Mouse (Mus musculus) megakaryocyte, embryonic 14.5 days (primary cell): ENCODE measurements around the gene Als2cr12. TPM values are rescaled to one million over a fixed set of nuclear protein-coding genes. Genes with fewer than 3 reads are reported as not detected.
"Not testable (repeated sequence)": the region's sequence is repeated elsewhere in the genome, so short reads cannot be mapped to it uniquely, and the experiment has no call there.

ENCODE experiments used
- H3K27me3 ChIP-seq: replicated peaks from 2 replicates; pipeline ENCODE3; 2012; ENCODE audit warnings: inconsistent platforms
- H3K36me3 ChIP-seq: replicated peaks from 2 replicates; pipeline ENCODE3; 2012; ENCODE audit warnings: low read length, inconsistent platforms, mixed read lengths
- H3K4me1 ChIP-seq: 2 replicates; pipeline ENCODE4 v1.6.1; 2012; ENCODE audit warnings: inconsistent platforms
- H3K4me3 ChIP-seq: replicated peaks from 2 replicates; pipeline ENCODE3; 2012; ENCODE audit warnings: moderate library complexity, mild to moderate bottlenecking, inconsistent platforms
- H3K9me3 ChIP-seq: 2 replicates; pipeline ENCODE4 v1.6.1; 2012; ENCODE audit warnings: inconsistent platforms
- FLI1 ChIP-seq: IDR thresholded peaks from 2 replicates; pipeline ENCODE4 v1.6.1; 2012; ENCODE audit warnings: low read length, inconsistent platforms, mixed read lengths
- GATA1 ChIP-seq: IDR thresholded peaks from 3 replicates; pipeline ENCODE4 v1.6.1; 2012; ENCODE audit warnings: mixed read lengths, low read length, inconsistent platforms, borderline replicate concordance
- polyA plus RNA-seq: library from polyadenylated mRNA; stranded (reverse); fragments of >175 nt; gene quantifications from 2 replicates; pipeline ENCODE4 v1.2.3, GENCODE M21; 2012; ENCODE audit warnings: low replicate concordance; ENCODE audit not compliant: insufficient read depth

The Als2cr12 gene
- not detected in 2 replicates for polyA plus RNA-seq

GRCm38 (mm10) chr1:58695810-58696209, at the start of gene Als2cr12:
TSS of gene Als2cr12 (minus strand) at chr1:58695989.
- not testable (repeated sequence) for H3K9me3 ChIP-seq, H3K27me3 ChIP-seq, H3K4me3 ChIP-seq, H3K36me3 ChIP-seq
- peaks cover 12% of the 10 kb centered on the region for H3K4me1 ChIP-seq

GRCm38 (mm10) chr1:58744645-58745044, 48.9 kb upstream of the Als2cr12 start:
- Histone ChIP-seq H3K27me3 (no peaks in the 10 kb centered on the region), H3K36me3 (peaks cover 98% of the 10 kb centered on the region), H3K9me3 (no peaks in the 10 kb centered on the region), H3K4me3 (no peak overlapping the region), H3K4me1 (peaks cover 55% of the 10 kb centered on the region)
- TF ChIP-seq GATA1 (no peak), FLI1 (no peak)

- Histone ChIP-seq H3K4me3 (peak overlapping the region; percentile 77), H3K36me3 (peaks cover 99% of the 10 kb centered on the region), H3K27me3 (no peaks in the 10 kb centered on the region), H3K9me3 (no peaks in the 10 kb centered on the region), H3K4me1 (peaks cover 61% of the 10 kb centered on the region)
- no peak for TF ChIP-seq FLI1
- no peak for TF ChIP-seq GATA1
Observed at GRCm38 (mm10) chr1:58743252-58743651, 47.5 kb upstream of the Als2cr12 start.

GRCm38 (mm10) chr1:58742571-58743021, 46.8 kb upstream of the Als2cr12 start:
- Histone ChIP-seq H3K4me3 (peak overlapping the region; percentile 77), H3K36me3 (peaks cover 99% of the 10 kb centered on the region), H3K4me1 (peaks cover 61% of the 10 kb centered on the region), H3K27me3 (no peaks in the 10 kb centered on the region), H3K9me3 (no peaks in the 10 kb centered on the region)
- no peak for TF ChIP-seq GATA1
- no peak for TF ChIP-seq FLI1

- no peaks in the 10 kb centered on the region for H3K27me3 ChIP-seq
- TF ChIP-seq GATA1 (no peak), FLI1 (no peak)
- H3K36me3 ChIP-seq = peaks cover 99% of the 10 kb centered on the region
- no peak overlapping the region for H3K4me3 ChIP-seq
- no peaks in the 10 kb centered on the region for H3K9me3 ChIP-seq
- peaks cover 50% of the 10 kb centered on the region for H3K4me1 ChIP-seq
Observed at GRCm38 (mm10) chr1:58739529-58739928, 43.7 kb upstream of the Als2cr12 start.

GRCm38 (mm10) chr1:58736968-58737367, 41.2 kb upstream of the Als2cr12 start:
- peaks cover 90% of the 10 kb centered on the region for H3K36me3 ChIP-seq
- H3K27me3 ChIP-seq = no peaks in the 10 kb centered on the region
- H3K4me1 ChIP-seq = peaks cover 32% of the 10 kb centered on the region
- TF ChIP-seq FLI1 = no peak
- TF ChIP-seq GATA1 = no peak
- no peak overlapping the region for H3K4me3 ChIP-seq
- no peaks in the 10 kb centered on the region for H3K9me3 ChIP-seq

GRCm38 (mm10) chr1:58735962-58736361, 40.2 kb upstream of the Als2cr12 start:
- H3K27me3 ChIP-seq = no peaks in the 10 kb centered on the region
- H3K4me3 ChIP-seq = no peak overlapping the region
- TF ChIP-seq GATA1 (no peak), FLI1 (no peak)
- H3K9me3 ChIP-seq = no peaks in the 10 kb centered on the region
- peaks cover 89% of the 10 kb centered on the region for H3K36me3 ChIP-seq
- peaks cover 23% of the 10 kb centered on the region for H3K4me1 ChIP-seq

GRCm38 (mm10) chr1:58734043-58734920, 38.5 kb upstream of the Als2cr12 start:
- TF ChIP-seq FLI1 = no peak
- TF ChIP-seq GATA1 = no peak
- H3K27me3 ChIP-seq = no peaks in the 10 kb centered on the region
- H3K9me3 ChIP-seq = no peaks in the 10 kb centered on the region
- H3K4me1 ChIP-seq = peaks cover 21% of the 10 kb centered on the region
- peaks cover 87% of the 10 kb centered on the region for H3K36me3 ChIP-seq
- no peak overlapping the region for H3K4me3 ChIP-seq

GRCm38 (mm10) chr1:58733636-58734035, 37.8 kb upstream of the Als2cr12 start:
- TF ChIP-seq FLI1 (no peak), GATA1 (no peak)
- Histone ChIP-seq H3K4me3 (no peak overlapping the region), H3K36me3 (peaks cover 88% of the 10 kb centered on the region), H3K27me3 (no peaks in the 10 kb centered on the region), H3K9me3 (no peaks in the 10 kb centered on the region), H3K4me1 (peaks cover 25% of the 10 kb centered on the region)

GRCm38 (mm10) chr1:58728590-58728868, 32.7 kb upstream of the Als2cr12 start:
- Histone ChIP-seq H3K36me3 (peaks cover 76% of the 10 kb centered on the region), H3K4me3 (no peak overlapping the region)
- TF ChIP-seq GATA1 (no peak), FLI1 (no peak)

More at GRCm38 (mm10) chr1:58728590-58728868, 32.7 kb upstream of the Als2cr12 start:
- no peaks in the 10 kb centered on the region for H3K27me3 ChIP-seq
- H3K9me3 ChIP-seq = no peaks in the 10 kb centered on the region
- H3K4me1 ChIP-seq = peaks cover 62% of the 10 kb centered on the region
